Mouse (Mus musculus) MEL (cell line): ENCODE results near the gene Kcnh4. TPM values are rescaled to one million over a fixed set of nuclear protein-coding genes. Genes with fewer than 3 reads are reported as not detected.
A peak's percentile ranks its signal among the peaks of the same experiment; 100 is the strongest.

Experiments used
- DNase-seq: peaks from one replicate; pipeline ENCODE4 v3.0.0; 2011; ENCODE audit warnings: low read depth, low spot score
- H3K27ac ChIP-seq: 2 replicates; pipeline ENCODE4 v1.5.1; 2012; ENCODE audit warnings: low read depth, mild to moderate bottlenecking, control low read depth, low read length, moderate library complexity; ENCODE audit not compliant: control insufficient read depth
- H3K27me3 ChIP-seq, 2 experiments: fragments of 150-350 bp in 1 of 2; sonication (generic) in 1 of 2; 2 replicates each; pipeline ENCODE4 v1.6.1; 2012; ENCODE audit warnings: low read length in 2 of 2, mild to moderate bottlenecking in 2 of 2, improper control_type of control experiment in 1 of 2, moderate library complexity in 1 of 2; ENCODE audit not compliant: insufficient read depth in 2 of 2, control insufficient read depth in 1 of 2
- H3K36me3 ChIP-seq, 2 experiments: 2 replicates each; pipeline ENCODE4 v1.6.1; 2012 to 2014; ENCODE audit warnings: low read length in 2 of 2, improper control_type of control experiment in 1 of 2, inconsistent platforms in 1 of 2, mild to moderate bottlenecking in 1 of 2; ENCODE audit not compliant: insufficient read depth in 2 of 2, control insufficient read depth in 1 of 2
- H3K4me1 ChIP-seq, 2 experiments: fragments of 150-350 bp in 1 of 2; sonication (generic) in 1 of 2; 2 replicates each; pipeline ENCODE4 v1.6.1; 2012; ENCODE audit warnings: low read length in 2 of 2, improper control_type of control experiment in 1 of 2, mild to moderate bottlenecking in 1 of 2; ENCODE audit not compliant: insufficient read depth in 2 of 2, control insufficient read depth in 1 of 2
- H3K4me3 ChIP-seq, 2 experiments: fragments of 150-350 bp in 1 of 2; sonication (generic) in 1 of 2; 2 replicates each; pipeline ENCODE4 v1.5.1; 2012; ENCODE audit warnings: low read depth in 2 of 2, low read length in 2 of 2, mild to moderate bottlenecking in 2 of 2, moderate library complexity in 2 of 2, control low read depth in 1 of 2, improper control_type of control experiment in 1 of 2; ENCODE audit not compliant: control insufficient read depth in 1 of 2, insufficient read depth in 1 of 2
- H3K79me2 ChIP-seq: 2 replicates; pipeline ENCODE4 v1.6.1; 2012; ENCODE audit warnings: mild to moderate bottlenecking, low read length, moderate library complexity; ENCODE audit not compliant: control insufficient read depth, poor library complexity, insufficient read depth
- H3K9ac ChIP-seq: 2 replicates; pipeline ENCODE4 v1.6.1; 2012; ENCODE audit warnings: low read depth, mild to moderate bottlenecking, control low read depth, low read length, moderate library complexity; ENCODE audit not compliant: control insufficient read depth, poor library complexity, severe bottlenecking
- H3K9me3 ChIP-seq: fragments of 150-350 bp; sonication (generic); replicated peaks from 2 replicates; pipeline ENCODE4 v1.6.1; 2012; ENCODE audit warnings: mild to moderate bottlenecking, low read length, improper control_type of control experiment, moderate library complexity; ENCODE audit not compliant: insufficient read depth
- BHLHE40 ChIP-seq: IDR thresholded peaks from 2 replicates; pipeline ENCODE4 v1.6.1; 2012; ENCODE audit warnings: low read depth, mild to moderate bottlenecking, inconsistent platforms, low read length, improper control_type of control experiment, borderline replicate concordance
- CHD1 ChIP-seq: IDR thresholded peaks from 2 replicates; pipeline ENCODE4 v1.6.1; 2012; ENCODE audit warnings: low read depth, mild to moderate bottlenecking, inconsistent platforms, low read length, improper control_type of control experiment
- CHD2 ChIP-seq: IDR thresholded peaks from 2 replicates; pipeline ENCODE4 v1.6.1; 2011; ENCODE audit warnings: low read length, improper control_type of control experiment
- EP300 ChIP-seq, 2 experiments: IDR thresholded peaks; 2 replicates each; pipeline ENCODE4 v1.6.1; 2011; ENCODE audit warnings: improper control_type of control experiment in 2 of 2, low read length in 2 of 2, low read depth in 1 of 2, mild to moderate bottlenecking in 1 of 2
- GABPA ChIP-seq: IDR thresholded peaks from 2 replicates; pipeline ENCODE4 v1.6.1; 2012; ENCODE audit warnings: low read depth, mild to moderate bottlenecking, inconsistent platforms, low read length, improper control_type of control experiment, moderate library complexity
- GATA1 ChIP-seq: IDR thresholded peaks from 2 replicates; pipeline ENCODE4 v1.6.1; 2011; ENCODE audit warnings: low read depth, low read length, improper control_type of control experiment
- MAFK ChIP-seq: IDR thresholded peaks from 2 replicates; pipeline ENCODE4 v1.6.1; 2011; ENCODE audit warnings: low read depth, mild to moderate bottlenecking, low read length, improper control_type of control experiment, borderline replicate concordance
- MAX ChIP-seq: IDR thresholded peaks from 2 replicates; pipeline ENCODE4 v1.6.1; 2011; ENCODE audit warnings: low read length, improper control_type of control experiment
- MAZ ChIP-seq: IDR thresholded peaks from 2 replicates; pipeline ENCODE4 v1.6.1; 2012; ENCODE audit warnings: low read depth, mild to moderate bottlenecking, inconsistent platforms, low read length, improper control_type of control experiment
- MYB ChIP-seq: IDR thresholded peaks from 2 replicates; pipeline ENCODE4 v1.6.1; 2011; ENCODE audit warnings: mild to moderate bottlenecking, low read depth, low read length, improper control_type of control experiment
- NELFE ChIP-seq: IDR thresholded peaks from 2 replicates; pipeline ENCODE4 v1.6.1; 2011; ENCODE audit warnings: low read depth, low read length, improper control_type of control experiment
- NRF1 ChIP-seq: IDR thresholded peaks from 2 replicates; pipeline ENCODE4 v1.6.1; 2014; ENCODE audit warnings: low read depth, mild to moderate bottlenecking, inconsistent platforms, low read length, improper control_type of control experiment, moderate library complexity; ENCODE audit not compliant: poor library complexity, insufficient read depth, severe bottlenecking
- POLR2A ChIP-seq, 2 experiments: IDR thresholded peaks; 2 replicates each; pipeline ENCODE4 v1.6.1; 2011 to 2012; ENCODE audit warnings: low read length in 2 of 2, mild to moderate bottlenecking in 2 of 2, control low read depth in 1 of 2, improper control_type of control experiment in 1 of 2, low read depth in 1 of 2, moderate library complexity in 1 of 2; ENCODE audit not compliant: control insufficient read depth in 1 of 2, insufficient read depth in 1 of 2, poor library complexity in 1 of 2
- POLR2AphosphoS5 ChIP-seq: IDR thresholded peaks from 2 replicates; pipeline ENCODE4 v1.6.1; 2012; ENCODE audit warnings: low read depth, borderline replicate concordance, mild to moderate bottlenecking, inconsistent platforms, low read length, moderate library complexity, mixed read lengths
- TCF12 ChIP-seq: IDR thresholded peaks from 2 replicates; pipeline ENCODE4 v1.6.1; 2014; ENCODE audit warnings: low read depth, mild to moderate bottlenecking, inconsistent platforms, low read length, improper control_type of control experiment, moderate library complexity
- UBTF ChIP-seq: IDR thresholded peaks from 2 replicates; pipeline ENCODE4 v1.6.1; 2012; ENCODE audit warnings: low read depth, mild to moderate bottlenecking, inconsistent platforms, low read length, improper control_type of control experiment, moderate library complexity, borderline replicate concordance; ENCODE audit not compliant: insufficient read depth
- USF2 ChIP-seq, 2 experiments: IDR thresholded peaks; 2 replicates each; pipeline ENCODE4 v1.6.1; 2011 to 2012; ENCODE audit warnings: improper control_type of control experiment in 2 of 2, low read length in 2 of 2, borderline replicate concordance in 1 of 2, inconsistent platforms in 1 of 2, low read depth in 1 of 2, mild to moderate bottlenecking in 1 of 2; ENCODE audit not compliant: insufficient read depth in 1 of 2
- ZC3H11A ChIP-seq: IDR thresholded peaks from 2 replicates; pipeline ENCODE4 v1.6.1; 2012; ENCODE audit warnings: low read depth, mild to moderate bottlenecking, inconsistent platforms, low read length, improper control_type of control experiment
- ZKSCAN1 ChIP-seq: IDR thresholded peaks from 2 replicates; pipeline ENCODE4 v1.6.1; 2012; ENCODE audit warnings: low read depth, mild to moderate bottlenecking, inconsistent platforms, low read length, improper control_type of control experiment, moderate library complexity
- ZMIZ1 ChIP-seq: IDR thresholded peaks from 2 replicates; pipeline ENCODE4 v1.6.1; 2012; ENCODE audit warnings: low read depth, mild to moderate bottlenecking, inconsistent platforms, low read length, improper control_type of control experiment, moderate library complexity
- ZNF384 ChIP-seq: IDR thresholded peaks from 2 replicates; pipeline ENCODE4 v1.6.1; 2012; ENCODE audit warnings: low read depth, mild to moderate bottlenecking, inconsistent platforms, low read length, improper control_type of control experiment
- polyA plus RNA-seq, 2 experiments: library from polyadenylated mRNA; stranded (reverse) in 1 of 2; unstranded in 1 of 2; fragments of >175 nt in 1 of 2; fragments of >200 nt in 1 of 2; gene quantifications; 2 replicates each; pipeline versions ENCODE4 v1.2.1 to v1.2.4; 2012; ENCODE audit warnings: low replicate concordance in 2 of 2, low read depth in 1 of 2; ENCODE audit not compliant: insufficient read length in 2 of 2, insufficient read depth in 1 of 2, missing spikeins in 1 of 2
- total RNA-seq: library from RNA; depleted of rRNA; stranded (reverse); fragments of 300-350 nt; gene quantifications from 2 replicates; pipeline ENCODE4 v1.2.3, GENCODE M21; 2012

Kcnh4 gene
- total and polyA plus RNA-seq, 3 experiments: 0.04 to 0.08 TPM; not detected in 1

DNA sequence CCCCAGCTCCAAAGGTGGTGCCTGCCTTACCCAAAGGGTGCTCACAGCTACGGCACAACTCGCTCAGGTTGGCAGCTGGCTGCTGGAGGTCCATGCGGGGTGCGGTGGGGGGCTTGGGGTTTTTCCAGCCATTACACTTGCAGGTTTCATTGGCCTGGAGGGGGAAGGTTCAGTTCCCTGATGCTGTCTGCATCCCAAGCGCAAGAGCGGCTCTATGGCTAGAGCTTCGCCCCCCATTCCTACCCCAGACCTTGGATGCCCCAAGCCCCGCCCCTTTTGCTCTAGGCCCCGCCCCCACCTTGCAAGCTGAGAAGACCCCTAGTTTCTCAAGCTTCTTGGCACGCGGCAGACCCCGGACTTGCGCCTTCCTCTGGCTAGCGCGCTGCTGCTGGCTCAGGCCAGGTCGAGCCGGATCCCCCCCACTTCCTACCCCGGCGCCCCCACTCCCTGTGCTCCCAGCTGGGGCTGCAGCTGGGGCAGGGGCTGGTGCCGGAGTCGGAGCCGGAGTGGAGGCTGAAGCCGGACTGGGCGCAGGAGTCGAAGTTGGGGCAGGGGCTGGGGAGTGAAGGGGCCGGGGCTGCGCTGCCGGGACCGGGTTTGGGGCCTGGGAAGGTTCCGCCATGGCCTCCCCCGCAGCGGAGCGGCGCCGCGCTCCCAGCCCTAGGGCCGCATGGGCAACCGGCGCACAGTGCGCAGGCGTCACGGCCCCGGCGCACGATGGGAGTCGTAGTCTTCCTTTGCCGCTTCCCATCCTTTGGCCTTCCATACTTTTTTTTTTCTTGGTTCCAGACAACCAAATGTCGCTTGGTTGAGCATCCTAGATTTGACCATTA lies 47.7 kb downstream of the Kcnh4 start, which contains the start of gene Kat2a (continued):
- TF ChIP-seq MAX: peak; percentile 93
- TF ChIP-seq MYB: no peak; the same call in 1 of the 2 replicates
- no peak for TF ChIP-seq EP300 (IDR thresholded peaks at IDR 0.05; ENCODE audit: low read depth in 1 of 2, low read length in 2 of 2)
- TF ChIP-seq ZNF384: peak; percentile 87

DNA sequence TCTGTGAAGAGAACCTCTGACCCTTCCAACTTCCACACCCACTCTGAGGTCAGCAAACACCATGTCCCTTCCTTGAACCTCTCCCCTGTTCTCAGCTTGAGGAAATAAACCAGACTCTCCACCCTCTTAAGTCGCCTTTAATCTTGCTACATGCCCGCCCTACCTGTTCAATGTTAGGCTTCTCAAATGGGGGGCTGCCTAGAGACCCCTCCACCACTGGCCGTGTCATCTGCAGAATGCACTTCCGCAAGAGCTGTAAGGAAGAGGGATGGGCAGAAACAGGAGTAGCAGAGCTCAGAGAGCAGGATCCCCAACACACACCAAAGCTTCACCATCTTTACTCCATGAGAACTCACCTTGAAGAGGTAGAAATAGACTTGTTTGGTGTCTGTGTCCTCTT lies 48.8 kb downstream of the Kcnh4 start:
- H3K36me3 ChIP-seq: peaks cover 2 to 28% of the 10 kb centered on the region in 2 experiments; a peak in 3 of 4 replicates
- no peak overlapping the region; the same call in 1 of the 2 replicates for H3K9ac ChIP-seq
- H3K9me3 ChIP-seq: no peaks in the 10 kb centered on the region
- H3K27me3 ChIP-seq: no peaks in the 10 kb centered on the region
- peaks cover 5 to 27% of the 10 kb centered on the region in 2 experiments; a peak in 3 of 4 replicates for H3K4me1 ChIP-seq
- DNase-seq: no peak
- no peak for TF ChIP-seq MAZ
- H3K27ac ChIP-seq: no peak overlapping the region
- peaks cover 13% of the 10 kb centered on the region for H3K79me2 ChIP-seq
- no peak overlapping the region for H3K4me3 ChIP-seq

DNA sequence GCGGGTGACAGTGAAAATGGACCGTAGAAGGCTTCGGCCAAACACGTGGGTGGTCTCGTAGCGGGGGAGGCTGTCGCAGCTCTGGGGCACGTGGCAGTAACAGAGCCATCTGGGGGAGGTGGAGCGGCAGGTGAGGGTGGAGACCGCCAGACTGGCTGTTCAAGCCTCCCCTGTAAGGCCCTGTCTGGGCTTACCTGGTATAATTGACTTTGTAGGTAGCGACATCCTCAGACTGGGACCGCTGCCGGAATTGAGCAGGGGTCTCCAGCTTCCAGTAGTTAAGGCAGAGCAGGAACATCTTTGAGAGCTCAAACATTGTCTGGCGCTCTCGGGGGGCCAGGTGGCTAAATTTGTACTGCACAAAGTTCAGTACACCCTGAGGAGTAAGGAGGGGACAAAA lies 49.2 kb downstream of the Kcnh4 start:
- peaks cover 13% of the 10 kb centered on the region for H3K79me2 ChIP-seq
- H3K36me3 ChIP-seq: peaks cover 2 to 28% of the 10 kb centered on the region in 2 experiments; a peak in 3 of 4 replicates
- no peak for DNase-seq
- H3K4me1 ChIP-seq: peaks cover 5 to 27% of the 10 kb centered on the region in 2 experiments; a peak in 3 of 4 replicates
- H3K27me3 ChIP-seq: no peaks in the 10 kb centered on the region
- H3K9ac ChIP-seq: no peak overlapping the region
- no peak overlapping the region for H3K27ac ChIP-seq
- H3K9me3 ChIP-seq: no peaks in the 10 kb centered on the region
- TF ChIP-seq MYB: no peak
- no peak for TF ChIP-seq GABPA
- TF ChIP-seq POLR2A (IDR thresholded peaks at IDR 0.05; ENCODE audit: control insufficient read depth in 1 of 2, insufficient read depth in 1 of 2, low read depth in 1 of 2, low read length in 2 of 2, poor library complexity in 1 of 2): no peak
- no peak for TF ChIP-seq NRF1
- no peak for TF ChIP-seq TCF12
- TF ChIP-seq UBTF: no peak
- no peak for TF ChIP-seq CHD1
- no peak for TF ChIP-seq USF2 (IDR thresholded peaks at IDR 0.05; ENCODE audit: borderline replicate concordance in 1 of 2, insufficient read depth in 1 of 2, low read depth in 1 of 2, low read length in 2 of 2)
- no peak for TF ChIP-seq NELFE
- no peak for TF ChIP-seq MAFK
- TF ChIP-seq CHD2: no peak
- TF ChIP-seq ZKSCAN1: no peak
- no peak for TF ChIP-seq BHLHE40
- TF ChIP-seq GATA1: no peak
- TF ChIP-seq ZC3H11A: no peak
- TF ChIP-seq ZMIZ1: no peak
- TF ChIP-seq MAZ: no peak
- no peak for TF ChIP-seq POLR2AphosphoS5
- no peak overlapping the region for H3K4me3 ChIP-seq
